Mouse (Mus musculus) bone marrow macrophage, adult 2 months (primary cell): ENCODE data around the gene Gm11627.

Source experiments
- CTCF ChIP-seq: IDR thresholded peaks from 2 replicates; pipeline ENCODE4 v1.5.1; 2012; ENCODE audit warnings: low read depth, mild to moderate bottlenecking, low read length, moderate library complexity
- POLR2A ChIP-seq: IDR thresholded peaks from 2 replicates; pipeline ENCODE4 v1.6.1; 2012; ENCODE audit warnings: mild to moderate bottlenecking, low read depth, low read length, borderline replicate concordance

- no peak for TF ChIP-seq POLR2A
- no peak for TF ChIP-seq CTCF
Measured at GRCm38 (mm10) chr11:102551176-102551575, 28.1 kb downstream of the Gm11627 start.
